Mouse (Mus musculus) testis, adult 2 months (tissue): ENCODE data around the gene Usp37.

ENCODE experiments used
- CTCF ChIP-seq: fragments of 200-500 bp; IDR thresholded peaks from 2 replicates; pipeline ENCODE4 v1.5.1; 2012; ENCODE audit warnings: low read depth, mild to moderate bottlenecking, inconsistent platforms, low read length, moderate library complexity; ENCODE audit not compliant: control insufficient read depth, insufficient read depth, insufficient replicate concordance
- POLR2A ChIP-seq: fragments of 200-500 bp; IDR thresholded peaks from 2 replicates; pipeline ENCODE4 v1.6.1; 2012; ENCODE audit warnings: low read depth, mild to moderate bottlenecking, inconsistent platforms, low read length, moderate library complexity; ENCODE audit not compliant: control insufficient read depth

DNA sequence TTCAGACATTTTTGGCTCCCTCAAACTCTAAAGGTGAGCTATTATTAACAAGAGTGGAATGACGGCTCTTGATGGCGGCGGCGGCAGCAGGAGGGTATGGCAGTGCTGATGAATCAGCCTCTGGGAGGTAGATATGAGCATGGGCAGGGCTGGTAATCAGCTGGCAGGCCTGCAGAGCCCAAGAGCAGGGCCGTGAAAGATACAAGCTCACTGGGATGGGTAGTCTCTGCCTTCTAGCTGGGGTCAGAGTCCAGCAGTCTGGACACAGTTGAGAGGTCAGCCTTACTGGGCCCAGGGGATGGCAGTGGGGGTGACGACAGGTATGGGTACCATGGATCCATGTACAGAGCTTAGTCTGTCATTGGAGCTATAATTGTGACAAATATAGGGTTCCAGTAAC lies 110.9 kb downstream of the Usp37 start:
- no peak for TF ChIP-seq CTCF
- no peak for TF ChIP-seq POLR2A
